Mouse (Mus musculus) forebrain, embryonic 12.5 days (tissue): Measurements from ENCODE around the gene Hdac6. TPM values are rescaled to one million over a fixed set of nuclear protein-coding genes. Genes with fewer than 3 reads are reported as not detected.
"Not testable (repeated sequence)": the region's sequence is repeated elsewhere in the genome, so short reads cannot be mapped to it uniquely, and the experiment has no call there.

Experiments
- ATAC-seq: fragments of 200-750 bp; cut with Nextera tagmentation; 2 replicates; pipeline ENCODE4 v1.8.0; 2017; ENCODE audit warnings: moderate TSS enrichment; ENCODE audit not compliant: low FRiP score
- H3K27ac ChIP-seq: fragments of 300-500 bp; sonication (generic); 2 replicates; pipeline ENCODE4 v1.5.1; 2016; ENCODE audit warnings: mild to moderate bottlenecking
- H3K27me3 ChIP-seq: fragments of 300-500 bp; sonication (generic); 2 replicates; pipeline ENCODE4 v1.6.1; 2016; ENCODE audit warnings: mild to moderate bottlenecking
- H3K36me3 ChIP-seq: fragments of 300-500 bp; sonication (generic); replicated peaks from 2 replicates; pipeline ENCODE4 v1.6.1; 2016; ENCODE audit warnings: mild to moderate bottlenecking
- H3K4me1 ChIP-seq: fragments of 300-500 bp; sonication (generic); 2 replicates; pipeline ENCODE4 v1.6.1; 2016
- H3K4me2 ChIP-seq: fragments of 300-500 bp; sonication (generic); 2 replicates; pipeline ENCODE4 v1.6.1; 2016; ENCODE audit warnings: mild to moderate bottlenecking, moderate library complexity
- H3K4me3 ChIP-seq: fragments of 300-500 bp; sonication (generic); replicated peaks from 2 replicates; pipeline ENCODE4 v1.5.1; 2016; ENCODE audit warnings: mild to moderate bottlenecking
- H3K9ac ChIP-seq: fragments of 300-500 bp; sonication (generic); 2 replicates; pipeline ENCODE4 v1.6.1; 2016; ENCODE audit warnings: mild to moderate bottlenecking
- H3K9me3 ChIP-seq: fragments of 300-500 bp; sonication (generic); 2 replicates; pipeline ENCODE4 v1.6.1; 2016
- WGBS: fragments of 180-500 bp; shearing (Covaris S2); methylation state at CpG from one replicate; pipeline ENCODE4 v1.1.7; 2016; 5-methylcytosine and 5-hydroxymethylcytosine counted together
- polyA plus RNA-seq: library from polyadenylated mRNA; unstranded; fragments of >200 nt; fragmentation: Nextera tagmentation; extraction: Ambion mirVana; gene quantifications from 2 replicates; pipeline ENCODE4 v1.2.1, GENCODE M21; 2016

Gene Hdac6
- polyA plus RNA-seq, 1 experiment from 2014 or later = 81.5 TPM

GRCm38 (mm10) chrX:7915669-7916068, 32.0 kb downstream of the Hdac6 start:
- not testable (repeated sequence) for ATAC-seq, H3K4me1 ChIP-seq, H3K27me3 ChIP-seq, H3K4me3 ChIP-seq, H3K36me3 ChIP-seq, H3K9me3 ChIP-seq, H3K27ac ChIP-seq, H3K4me2 ChIP-seq, H3K9ac ChIP-seq
- 28% methylated on average over 3 of the region's 3 CpGs for WGBS

DNA sequence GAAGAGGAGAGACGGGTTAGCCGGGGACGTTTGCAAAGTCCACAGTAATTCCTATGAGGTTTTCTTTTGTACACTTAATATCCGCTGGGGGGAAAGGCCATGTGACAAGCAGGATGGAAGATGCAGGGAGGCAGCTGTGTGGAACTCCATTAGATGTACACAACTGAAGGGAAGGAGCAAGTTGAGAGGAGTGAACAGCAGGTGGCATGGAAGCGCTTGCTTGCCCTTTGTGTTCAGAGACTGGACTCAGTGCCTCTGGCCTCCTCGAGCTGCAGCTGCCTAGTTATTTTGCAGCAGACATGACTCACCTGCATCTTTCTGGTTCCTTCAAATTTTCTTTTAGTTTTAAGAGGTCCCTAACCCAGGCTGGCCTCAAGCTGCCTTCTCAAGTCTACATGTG, 37.2 kb downstream of the Hdac6 start:
- H3K27me3 ChIP-seq = no peaks in the 10 kb centered on the region
- H3K27ac ChIP-seq = no peak overlapping the region
- no peak overlapping the region for H3K4me3 ChIP-seq
- peaks cover 10% of the 10 kb centered on the region for H3K36me3 ChIP-seq
- WGBS = 46% methylated on average over 6 of the region's 6 CpGs
- H3K9me3 ChIP-seq = no peaks in the 10 kb centered on the region
- peaks cover 4% of the 10 kb centered on the region; the same call in 1 of the 2 replicates for H3K4me1 ChIP-seq
- H3K9ac ChIP-seq = no peak overlapping the region
- H3K4me2 ChIP-seq = no peak overlapping the region
- ATAC-seq = peak; percentile 55; the same call in 1 of the 2 replicates

- not testable (repeated sequence) for H3K27ac ChIP-seq, H3K9me3 ChIP-seq, H3K9ac ChIP-seq, H3K27me3 ChIP-seq, H3K4me2 ChIP-seq, H3K4me1 ChIP-seq, H3K4me3 ChIP-seq, ATAC-seq
- 94% methylated on average over 4 of the region's 4 CpGs for WGBS
- peaks cover 10% of the 10 kb centered on the region for H3K36me3 ChIP-seq
These were observed 38.4 kb downstream of the Hdac6 start, which contains the start of gene Gm10490 for GRCm38 (mm10) chrX:7909242-7909641. Gene Gm10490, plus strand, starts transcription at chrX:7909542.

- H3K4me3 ChIP-seq = no peak within 1 kb of the TSS
- H3K27me3 ChIP-seq = no peaks in the 10 kb centered on the region
- H3K27ac ChIP-seq = no peak within 1 kb of the TSS
- WGBS = 87% methylated on average over 5 of the region's 5 CpGs
- ATAC-seq = no peak
- peaks cover 4% of the 10 kb centered on the region; the same call in 1 of the 2 replicates for H3K4me1 ChIP-seq
- H3K36me3 ChIP-seq = peaks cover 14% of the 10 kb centered on the region
- no peak within 1 kb of the TSS for H3K9ac ChIP-seq
- no peak within 1 kb of the TSS for H3K4me2 ChIP-seq
- no peaks in the 10 kb centered on the region for H3K9me3 ChIP-seq
These were observed 40.0 kb downstream of the Hdac6 start, which contains the start of gene Gm10491 for GRCm38 (mm10) chrX:7907735-7908134. Gene Gm10491, minus strand, starts transcription at chrX:7907835.

DNA sequence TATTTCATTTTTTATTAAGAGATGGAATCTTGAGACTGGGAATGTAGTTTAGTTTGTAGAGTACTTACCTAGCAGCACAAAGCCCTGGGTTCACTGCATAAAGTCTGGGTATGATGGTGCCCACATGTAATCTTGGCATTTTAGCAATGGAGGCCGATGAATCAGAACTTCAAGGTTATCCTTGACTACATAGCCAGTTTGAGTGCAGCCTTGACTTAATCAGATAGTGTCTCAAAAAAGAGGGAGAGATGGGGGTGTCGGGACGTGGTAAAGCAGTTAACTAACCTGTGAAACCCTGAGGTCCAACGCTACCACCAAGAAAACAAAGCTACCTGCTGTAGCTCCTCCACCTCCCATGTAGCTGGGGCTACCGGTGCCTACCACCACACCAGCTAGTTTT, 43.2 kb downstream of the Hdac6 start:
- no peak overlapping the region for H3K4me3 ChIP-seq
- H3K4me2 ChIP-seq = no peak overlapping the region
- ATAC-seq = no peak
- H3K27ac ChIP-seq = no peak overlapping the region
- H3K9ac ChIP-seq = no peak overlapping the region
- WGBS = 94% methylated on average over 5 of the region's 5 CpGs
- H3K27me3 ChIP-seq = no peaks in the 10 kb centered on the region
- H3K9me3 ChIP-seq = no peaks in the 10 kb centered on the region
- H3K4me1 ChIP-seq = peaks cover 4% of the 10 kb centered on the region
- peaks cover 15% of the 10 kb centered on the region for H3K36me3 ChIP-seq

DNA sequence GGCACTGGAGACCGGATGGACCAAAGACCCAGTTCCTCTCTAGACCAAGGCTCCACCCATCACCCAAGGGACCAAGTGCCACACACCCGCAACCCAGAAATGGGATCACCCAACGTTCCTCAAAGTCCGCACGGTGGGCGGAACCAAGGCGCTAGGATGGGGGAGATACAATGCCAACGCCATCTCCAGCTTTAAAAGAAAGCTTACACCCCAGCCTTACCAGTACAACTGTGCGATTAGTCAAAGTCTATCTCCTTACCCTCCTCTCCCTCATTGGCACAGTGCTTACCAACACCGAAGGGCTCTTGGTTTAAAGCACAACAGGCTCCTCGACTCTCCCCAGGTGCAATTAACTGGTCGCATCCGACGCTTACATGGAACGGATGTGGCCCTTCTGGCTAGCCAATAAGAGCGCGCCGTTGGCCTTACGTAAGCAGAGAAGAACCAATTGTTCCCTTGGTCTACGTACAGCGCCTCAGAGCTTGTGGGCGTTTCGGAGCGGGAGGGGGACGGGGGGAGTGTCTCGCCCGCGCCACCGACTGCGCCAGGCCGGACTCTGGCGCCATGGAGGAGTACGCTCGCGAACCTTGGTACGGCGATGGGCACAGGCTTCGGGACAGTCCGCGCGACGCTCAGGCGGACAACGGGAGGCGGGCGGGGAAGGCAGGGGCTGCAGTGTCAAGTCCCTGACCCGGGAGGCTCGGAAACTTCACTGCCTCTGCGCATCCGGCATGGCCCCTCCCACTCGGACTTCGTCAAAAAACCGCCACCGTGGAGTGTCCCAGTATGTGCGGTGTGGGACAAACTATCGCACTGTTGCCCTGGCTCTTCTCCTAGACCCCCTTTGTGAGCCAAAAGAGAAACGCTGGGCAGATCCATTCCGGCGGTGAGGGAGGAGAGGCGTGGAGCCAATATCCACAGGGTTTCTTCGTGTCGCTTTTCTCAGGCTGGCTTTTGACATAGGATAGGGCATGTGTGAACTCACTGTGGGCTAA, 48.5 kb downstream of the Hdac6 start, which contains the start of the genes Pqbp1 and Timm17b:
TSS of gene Pqbp1 (minus strand) at position 390 of the 995 bp plus-strand sequence.
TSS of gene Timm17b (plus strand) at position 478 of the 995 bp plus-strand sequence.
- no peaks in the 10 kb centered on the region for H3K27me3 ChIP-seq
- peaks cover 21% of the 10 kb centered on the region for H3K36me3 ChIP-seq
- H3K27ac ChIP-seq = peak within 1 kb of the TSS; percentile 86
- H3K4me2 ChIP-seq = peak within 1 kb of the TSS; percentile 58
- peaks cover 10% of the 10 kb centered on the region for H3K4me1 ChIP-seq
- peak within 1 kb of the TSS; percentile 56 for H3K9ac ChIP-seq
- peak within 1 kb of the TSS; percentile 57 for H3K4me3 ChIP-seq
- 16% methylated on average over 62 of the region's 62 CpGs for WGBS
- peak; percentile 99 for ATAC-seq
- no peaks in the 10 kb centered on the region for H3K9me3 ChIP-seq

GRCm38 (mm10) chrX:7898211-7898610, 49.5 kb downstream of the Hdac6 start:
- H3K36me3 ChIP-seq = peaks cover 23% of the 10 kb centered on the region
- H3K4me1 ChIP-seq = peaks cover 10% of the 10 kb centered on the region
- ATAC-seq = no peak
- no peaks in the 10 kb centered on the region for H3K9me3 ChIP-seq
- no peaks in the 10 kb centered on the region for H3K27me3 ChIP-seq
- no peak overlapping the region for H3K27ac ChIP-seq
- WGBS = 26% methylated on average over 13 of the region's 13 CpGs
- peak overlapping the region; percentile 58 for H3K4me2 ChIP-seq
- H3K4me3 ChIP-seq = peak overlapping the region; percentile 57
- H3K9ac ChIP-seq = peak overlapping the region; percentile 56

DNA sequence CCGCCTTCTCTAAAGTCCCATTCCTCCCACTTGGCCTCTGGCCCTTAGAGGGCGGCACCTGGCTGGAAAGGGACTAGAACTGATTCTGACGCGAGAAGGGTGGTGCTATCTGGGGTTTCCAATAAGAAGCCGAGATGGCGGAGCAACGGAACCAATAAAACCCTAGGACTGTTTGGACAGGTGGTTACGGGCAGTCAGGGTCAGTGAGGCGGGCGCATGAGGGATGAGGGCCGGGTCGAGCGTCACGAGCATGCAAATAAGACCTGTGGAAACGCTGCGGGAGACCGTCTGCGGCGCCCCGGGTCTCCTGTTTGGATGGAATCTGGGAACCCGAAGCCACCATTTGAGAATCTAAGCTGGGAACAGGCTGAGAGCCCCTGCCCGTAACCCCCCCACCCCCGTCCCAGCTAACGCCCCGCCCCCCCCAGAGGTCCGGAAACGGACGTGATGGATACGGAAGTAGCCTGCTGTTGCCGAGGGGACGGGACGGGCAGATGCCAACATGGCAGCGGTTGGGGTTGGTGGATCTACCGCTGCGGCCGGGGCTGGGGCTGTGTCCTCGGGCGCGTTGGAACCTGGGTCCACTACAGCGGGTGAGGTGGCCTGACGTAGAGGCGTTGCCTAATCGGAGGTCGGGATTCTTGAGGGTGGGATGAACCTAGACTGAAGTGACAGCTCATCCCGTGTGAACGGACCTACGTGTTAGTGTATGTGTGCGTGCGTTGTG, 63.7 kb downstream of the Hdac6 start, which contains the start of gene Slc35a2:
TSS of gene Slc35a2 (plus strand) at position 188 of the 727 bp plus-strand sequence.
- Histone ChIP-seq H3K4me3 (peak within 1 kb of the TSS; percentile 57), H3K27ac (peak within 1 kb of the TSS; percentile 83), H3K4me1 (peaks cover 14% of the 10 kb centered on the region), H3K27me3 (no peaks in the 10 kb centered on the region), H3K4me2 (peak within 1 kb of the TSS; percentile 59), H3K9me3 (no peaks in the 10 kb centered on the region), H3K36me3 (0 out of 2 replicates have a peak, but pooled peaks cover 5% of the 10 kb centered on the region), H3K9ac (peak within 1 kb of the TSS; percentile 44)
- ATAC-seq = peak; percentile 87
- WGBS = 16% methylated on average over 49 of the region's 49 CpGs

Other genes starting within 250 kb of the Hdac6 start
- gene Wdr45, start 233.6 kb downstream of the Hdac6 start, polyA plus RNA-seq = 21.1 and 21.2 TPM in 2 replicates
- 0.66 TPM in 1 of 2 replicates, not detected in the other for gene Gm45208, start 225.6 kb downstream of the Hdac6 start, polyA plus RNA-seq
- 79.5 and 84.7 TPM in 2 replicates for gene Praf2, start 219.4 kb downstream of the Hdac6 start, polyA plus RNA-seq
- 29.6 and 31.1 TPM in 2 replicates for gene Ccdc120, start 197.0 kb downstream of the Hdac6 start, polyA plus RNA-seq
- gene Tfe3, start 185.3 kb downstream of the Hdac6 start, polyA plus RNA-seq = 27.9 and 30.3 TPM in 2 replicates
- 75.7 and 84.4 TPM in 2 replicates for gene Gripap1, start 158.1 kb downstream of the Hdac6 start, polyA plus RNA-seq
- 0.95 and 1.5 TPM in 2 replicates for gene Kcnd1, start 125.6 kb downstream of the Hdac6 start, polyA plus RNA-seq
- gene Otud5, start 106.5 kb downstream of the Hdac6 start, polyA plus RNA-seq = 60.8 and 63.0 TPM in 2 replicates
- 10.4 and 13.2 TPM in 2 replicates for gene Pim2, start 69.6 kb downstream of the Hdac6 start, polyA plus RNA-seq
- 30.4 and 31.8 TPM in 2 replicates for gene Slc35a2, start 63.9 kb downstream of the Hdac6 start, polyA plus RNA-seq
- 169 and 181 TPM in 2 replicates for gene Pqbp1, start 48.6 kb downstream of the Hdac6 start, polyA plus RNA-seq
- gene Timm17b, start 48.5 kb downstream of the Hdac6 start, polyA plus RNA-seq = 146 and 158 TPM in 2 replicates
- gene Gm10491, start 40.1 kb downstream of the Hdac6 start, polyA plus RNA-seq = not detected in 2 replicates
- not detected in 2 replicates for gene Gm10490, start 38.3 kb downstream of the Hdac6 start, polyA plus RNA-seq
- gene Pcsk1n, start 28.1 kb downstream of the Hdac6 start, polyA plus RNA-seq = 57.6 and 59.9 TPM in 2 replicates
- not detected in 2 replicates for gene Eras, start 19.3 kb downstream of the Hdac6 start, polyA plus RNA-seq
- gene Gata1, start 30.2 kb upstream of the Hdac6 start, polyA plus RNA-seq = 0.87 and 0.97 TPM in 2 replicates
- gene Glod5, start 70.6 kb upstream of the Hdac6 start, polyA plus RNA-seq = 0.31 and 0.42 TPM in 2 replicates
- 83.3 and 87.9 TPM in 2 replicates for gene Suv39h1, start 126.9 kb upstream of the Hdac6 start, polyA plus RNA-seq
- gene Was, start 142.6 kb upstream of the Hdac6 start, polyA plus RNA-seq = 0.09 and 0.17 TPM in 2 replicates
- gene Wdr13, start 185.0 kb upstream of the Hdac6 start, polyA plus RNA-seq = 38.6 and 39.1 TPM in 2 replicates
- 484 and 498 TPM in 2 replicates for gene Rbm3, start 198.0 kb upstream of the Hdac6 start, polyA plus RNA-seq
- gene Tbc1d25, start 228.3 kb upstream of the Hdac6 start, polyA plus RNA-seq = 13.5 and 14.3 TPM in 2 replicates
- 19.5 and 25.3 TPM in 2 replicates for gene Ebp, start 245.6 kb upstream of the Hdac6 start, polyA plus RNA-seq